Mouse (Mus musculus): ENCODE results near the gene D630036H23Rik. TPM values are rescaled to one million over a fixed set of nuclear protein-coding genes. Genes with fewer than 3 reads are reported as not detected.

D630036H23Rik gene
- total RNA-seq, 1 experiment from 2014 or later = 1.9 TPM

Other genes with a start within 250 kb of the D630036H23Rik start
- 33.2 and 50.7 TPM in 2 replicates for gene Ankmy2, start 225.1 kb downstream of the D630036H23Rik start, total RNA-seq (2021)
- gene Bzw2, start 224.1 kb downstream of the D630036H23Rik start, total RNA-seq (2021) = 23.9 and 27.7 TPM in 2 replicates
- gene Lrrc72, start 128.8 kb downstream of the D630036H23Rik start, total RNA-seq (2021) = not detected in 2 replicates
- 0.52 TPM in 2 replicates for gene Sostdc1, start 68.0 kb downstream of the D630036H23Rik start, total RNA-seq (2021)
- 7.4 and 9.8 TPM in 2 replicates for gene Ispd, start 731 bp downstream of the D630036H23Rik start, total RNA-seq (2021)